ENCODE assay signal across 8 mouse cellular contexts in genomic region chr12:116281427-116282281, GRCm38 (mm10). TPM values are rescaled to one million over a fixed set of nuclear protein-coding genes. Genes with fewer than 3 reads are reported as not detected.
DNase-seq lines count a peak whose midpoint lies in the region; ATAC-seq and TF ChIP-seq lines count a peak whose summit lies in the region.

No protein-coding gene starts in this region.

- ATAC-seq in forebrain, postnatal 0 days: peak; percentile 42; the same call in 1 of the 2 replicates
- peak; percentile 7 for ATAC-seq in hindbrain, embryonic 15.5 days (ENCODE audit: low FRiP score, low read depth)
- ATAC-seq in megakaryocyte, adult 5-6 weeks (ENCODE audit: poor library complexity, severe bottlenecking): peak; percentile 19

- no peaks in the 10 kb centered on the region for H3K9me3 ChIP-seq in forebrain, postnatal 0 days (ENCODE audit: low read length)
- H3K9me3 ChIP-seq in hindbrain, embryonic 15.5 days: no peaks in the 10 kb centered on the region

- peak overlapping the region; percentile 95 for H3K9ac ChIP-seq in forebrain, postnatal 0 days
- H3K9ac ChIP-seq in hindbrain, embryonic 15.5 days: peak overlapping the region; percentile 86

- peaks cover 11% of the 10 kb centered on the region; the same call in 1 of the 2 replicates for H3K4me1 ChIP-seq in forebrain, postnatal 0 days (ENCODE audit: insufficient read depth)
- H3K4me1 ChIP-seq in hindbrain, embryonic 15.5 days (replicated peaks): peaks cover 19% of the 10 kb centered on the region

- 1% methylated on average over 53 of the region's 55 CpGs for WGBS in forebrain, postnatal 0 days
- WGBS in hindbrain, embryonic 15.5 days: under 1% methylated on average over 55 of the region's 55 CpGs

- H3K36me3 ChIP-seq in forebrain, postnatal 0 days (ENCODE audit: insufficient read depth): no peaks in the 10 kb centered on the region
- no peaks in the 10 kb centered on the region for H3K36me3 ChIP-seq in hindbrain, embryonic 15.5 days

- peak; percentile 5 for DNase-seq in ovary, adult 18-20 months (ENCODE audit: low spot score)
- DNase-seq in ovary, postnatal 36 days (ENCODE audit: low spot score): no peak
- DNase-seq in cerebellum, adult 18-20 months: peak; percentile 56 to 59
- peak; percentile 4 for DNase-seq in forebrain, postnatal 0 days
- DNase-seq in left cerebral cortex, postnatal 14 days (ENCODE audit: low spot score in 2 of 2): peak; percentile 22 to 23
- DNase-seq in right cerebral cortex, postnatal 36 days (ENCODE audit: low spot score in 2 of 2): peak; percentile 14 to 24

- intact Hi-C loops in left cerebral cortex, postnatal 14 days (cut with DNase I): no loop called here

- peak overlapping the region; percentile 97 for H3K4me2 ChIP-seq in forebrain, postnatal 0 days (ENCODE audit: low read depth)
- peak overlapping the region; percentile 98 for H3K4me2 ChIP-seq in hindbrain, embryonic 15.5 days

- TF ChIP-seq CTCF in forebrain, postnatal 0 days (IDR thresholded peaks at IDR 0.05; ENCODE audit: low read depth): no peak

- H3K4me3 ChIP-seq in forebrain, postnatal 0 days (ENCODE audit: low read depth, low read length): peak overlapping the region; percentile 94
- H3K4me3 ChIP-seq in hindbrain, embryonic 15.5 days: peak overlapping the region; percentile 78

- no peaks in the 10 kb centered on the region for H3K27me3 ChIP-seq in forebrain, postnatal 0 days (ENCODE audit: insufficient read depth, low read length)
- H3K27me3 ChIP-seq in hindbrain, embryonic 15.5 days: no peaks in the 10 kb centered on the region

- H3K27ac ChIP-seq in forebrain, postnatal 0 days (ENCODE audit: low read depth, low read length): peak overlapping the region; percentile 98
- H3K27ac ChIP-seq in hindbrain, embryonic 15.5 days (replicated peaks): peak overlapping the region; percentile 98

RNA-seq across cellular contexts. Expression of gene Esyt2, which starts 0.7 kb away (rescaled TPM):
- 45.9 and 49.7 TPM in 2 replicates for total RNA-seq in forebrain, postnatal 0 days (2014; rRNA removed)
- polyA plus RNA-seq in forebrain, postnatal 0 days (2015; fragmentation: Nextera tagmentation; extraction: Ambion mirVana): 5.2 and 8.1 TPM in 2 replicates
- 12.3 and 12.4 TPM in 2 replicates for polyA plus RNA-seq in hindbrain, embryonic 15.5 days (2015; fragmentation: Nextera tagmentation; extraction: Ambion mirVana)
- 10 to 100 TPM; 54.6 to 57.9 TPM for total RNA-seq in left cerebral cortex, postnatal 14 days (2021)
- 44.7 and 46.6 TPM in 2 replicates for total RNA-seq in megakaryocyte, adult 5-6 weeks (2015)
- 49.9 and 65.6 TPM in 2 replicates for total RNA-seq in megakaryocyte, adult 5-6 weeks (2017)

RNA-seq across cellular contexts. Expression of gene Gm11027, which starts 6.5 kb away (rescaled TPM):
- not detected in 2 replicates for total RNA-seq in forebrain, postnatal 0 days (2014; rRNA removed)
- not detected in 2 replicates for polyA plus RNA-seq in forebrain, postnatal 0 days (2015; fragmentation: Nextera tagmentation; extraction: Ambion mirVana)
- not detected in 2 replicates for polyA plus RNA-seq in hindbrain, embryonic 15.5 days (2015; fragmentation: Nextera tagmentation; extraction: Ambion mirVana)
- not detected for total RNA-seq in left cerebral cortex, postnatal 14 days (2021)
- total RNA-seq in megakaryocyte, adult 5-6 weeks (2015): not detected in 2 replicates
- not detected in 2 replicates for total RNA-seq in megakaryocyte, adult 5-6 weeks (2017)

RNA-seq across cellular contexts. Expression of gene Wdr60, which starts 18.8 kb away (rescaled TPM):
- 9.2 and 14.5 TPM in 2 replicates for total RNA-seq in forebrain, postnatal 0 days (2014; rRNA removed)
- 11.1 and 16.4 TPM in 2 replicates for polyA plus RNA-seq in forebrain, postnatal 0 days (2015; fragmentation: Nextera tagmentation; extraction: Ambion mirVana)
- 19.6 and 20.0 TPM in 2 replicates for polyA plus RNA-seq in hindbrain, embryonic 15.5 days (2015; fragmentation: Nextera tagmentation; extraction: Ambion mirVana)
- 10 to 100 TPM; 12.6 to 17.0 TPM for total RNA-seq in left cerebral cortex, postnatal 14 days (2021)
- total RNA-seq in megakaryocyte, adult 5-6 weeks (2015): 0.27 TPM in 1 of 2 replicates, not detected in the other
- 0.40 and 0.94 TPM in 2 replicates for total RNA-seq in megakaryocyte, adult 5-6 weeks (2017)
